Mouse (Mus musculus) bone marrow, adult 2 months (tissue): ENCODE results near the gene Akr1b3.

Experiments used
- CTCF ChIP-seq: fragments of 200-500 bp; IDR thresholded peaks from 2 replicates; pipeline ENCODE4 v1.5.1; 2011; ENCODE audit warnings: low read length, control low read depth; ENCODE audit not compliant: control insufficient read depth, insufficient read depth
- POLR2A ChIP-seq: fragments of 200-500 bp; IDR thresholded peaks from 2 replicates; pipeline ENCODE4 v1.6.1; 2011; ENCODE audit warnings: low read depth, mild to moderate bottlenecking, control low read depth, low read length, borderline replicate concordance; ENCODE audit not compliant: control insufficient read depth

DNA sequence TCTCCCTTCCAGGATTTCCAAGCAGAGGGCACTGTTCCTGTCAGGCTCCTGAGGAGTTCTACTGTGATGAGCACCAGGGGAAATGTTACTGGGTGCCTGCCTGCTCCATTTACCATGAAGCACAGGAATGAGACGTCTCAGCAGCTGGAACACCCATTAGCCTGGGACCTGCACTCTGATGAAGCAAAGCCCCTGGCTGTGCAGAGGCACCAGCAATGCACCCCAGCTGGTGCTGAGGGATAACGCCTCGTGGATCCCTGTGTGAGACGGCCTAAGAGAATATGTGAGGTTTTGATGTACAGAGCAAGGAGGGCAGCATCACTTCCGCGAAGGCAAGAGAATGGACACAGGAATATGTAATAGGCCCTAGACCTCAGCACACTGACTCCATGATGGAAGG is 10.5 kb downstream of the Akr1b3 start:
- no peak for TF ChIP-seq CTCF
- no peak for TF ChIP-seq POLR2A
